Mouse (Mus musculus): ENCODE measurements around the gene G430095P16Rik. TPM values are rescaled to one million over a fixed set of nuclear protein-coding genes. Genes with fewer than 3 reads are reported as not detected.

Gene G430095P16Rik
- polyA plus RNA-seq, 1 experiment from 2014 or later, result 10.0 TPM

DNA sequence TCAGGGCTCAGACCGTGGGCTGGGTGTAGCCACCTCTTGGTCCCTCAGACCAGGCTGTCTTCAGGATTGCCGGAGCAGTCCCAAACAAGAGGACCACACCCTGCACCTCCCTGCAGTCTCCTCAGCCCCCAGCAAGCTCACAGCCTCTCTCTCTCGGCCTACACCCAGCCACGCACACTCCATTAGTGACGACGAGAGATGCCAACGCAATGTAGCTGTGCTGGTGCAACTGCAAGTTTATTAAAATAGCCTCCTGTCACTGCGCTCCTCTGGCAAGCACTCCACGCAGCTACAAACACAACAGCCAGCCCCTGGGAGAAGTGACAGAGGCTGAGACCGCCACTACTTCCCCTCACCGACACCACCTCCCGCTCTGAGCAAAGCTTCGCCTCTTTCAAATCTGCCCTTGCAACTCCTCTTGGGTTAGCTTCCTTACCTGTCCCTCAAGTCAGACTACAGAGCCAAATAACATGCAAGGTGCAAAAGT, 52.3 kb downstream of the G430095P16Rik start:
- ATAC-seq (ENCODE audit: low read depth) (no peak), DNase-seq (no peak)
- H3K4me3 ChIP-seq (replicated peaks), result no peak overlapping the region
- H3K27ac ChIP-seq, result no peak overlapping the region
- peaks cover 100% of the 10 kb centered on the region for H3K27me3 ChIP-seq
- H3K9ac ChIP-seq, result no peak overlapping the region
- no peaks in the 10 kb centered on the region for H3K9me3 ChIP-seq (replicated peaks)
- H3K36me3 ChIP-seq, result no peaks in the 10 kb centered on the region
- H3K4me2 ChIP-seq, result no peak overlapping the region
- 11% methylated on average over 13 of the region's 13 CpGs for WGBS (ENCODE audit: insufficient replicate concordance)
- H3K4me1 ChIP-seq (replicated peaks), result peaks cover 29% of the 10 kb centered on the region

DNA sequence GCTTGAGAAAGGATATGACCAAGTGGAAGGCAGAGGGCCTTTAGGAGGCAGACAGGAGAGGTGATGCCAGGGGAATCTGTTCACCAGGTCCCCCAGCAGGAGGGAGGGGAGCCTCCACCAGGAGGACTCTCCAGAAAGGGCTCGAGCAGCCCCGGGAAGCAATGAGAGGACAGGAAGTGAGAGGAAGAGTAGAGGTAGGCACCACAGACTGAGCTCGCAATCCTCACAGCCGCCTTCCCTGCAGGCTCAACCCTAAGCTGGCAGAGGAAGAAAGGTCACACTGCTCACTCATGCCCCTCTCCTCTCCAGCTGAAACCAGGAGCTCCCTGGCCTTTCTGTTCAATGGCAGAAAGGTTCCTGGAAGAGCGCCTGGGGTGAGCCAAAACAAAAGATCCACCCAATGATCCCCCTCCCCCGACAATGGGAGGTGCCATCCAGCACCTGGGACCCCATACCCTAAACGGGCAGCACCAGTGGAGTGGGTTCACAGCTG, 52.9 kb downstream of the G430095P16Rik start:
- H3K36me3 ChIP-seq, result no peaks in the 10 kb centered on the region
- no peak for ATAC-seq (ENCODE audit: low read depth)
- peaks cover 100% of the 10 kb centered on the region for H3K27me3 ChIP-seq
- H3K4me2 ChIP-seq, result no peak overlapping the region
- DNase-seq, result no peak
- no peak overlapping the region for H3K27ac ChIP-seq
- 15% methylated on average over 7 of the region's 7 CpGs for WGBS (ENCODE audit: insufficient replicate concordance)
- H3K9me3 ChIP-seq (replicated peaks), result no peaks in the 10 kb centered on the region
- H3K9ac ChIP-seq, result no peak overlapping the region
- H3K4me3 ChIP-seq (replicated peaks), result no peak overlapping the region
- H3K4me1 ChIP-seq (replicated peaks), result peaks cover 28% of the 10 kb centered on the region

Other genes starting within 250 kb of the G430095P16Rik start
- 20.5 and 24.1 TPM in 2 replicates for gene Ier2, start 60.2 kb upstream of the G430095P16Rik start, polyA plus RNA-seq (2015; fragmentation: Nextera tagmentation; extraction: Ambion mirVana)
- 45.9 and 46.8 TPM in 2 replicates for gene Trmt1, start 36.7 kb upstream of the G430095P16Rik start, polyA plus RNA-seq (2015; fragmentation: Nextera tagmentation; extraction: Ambion mirVana)
- 6.9 and 7.6 TPM in 2 replicates for gene Nacc1, start 35.1 kb upstream of the G430095P16Rik start, polyA plus RNA-seq (2015; fragmentation: Nextera tagmentation; extraction: Ambion mirVana)
- 61.2 and 61.3 TPM in 2 replicates for gene Lyl1, start 21.6 kb upstream of the G430095P16Rik start, polyA plus RNA-seq (2015; fragmentation: Nextera tagmentation; extraction: Ambion mirVana)
- 2.3 and 3.4 TPM in 2 replicates for gene Nfix, start 77.3 kb downstream of the G430095P16Rik start, polyA plus RNA-seq (2015; fragmentation: Nextera tagmentation; extraction: Ambion mirVana)
- 3.3 and 3.7 TPM in 2 replicates for gene Dand5, start 99.8 kb downstream of the G430095P16Rik start, polyA plus RNA-seq (2015; fragmentation: Nextera tagmentation; extraction: Ambion mirVana)
- gene Gadd45gip1, start 108.5 kb downstream of the G430095P16Rik start, polyA plus RNA-seq (2015; fragmentation: Nextera tagmentation; extraction: Ambion mirVana), result 60.6 and 63.2 TPM in 2 replicates
- 269 and 278 TPM in 2 replicates for gene Rad23a, start 117.7 kb downstream of the G430095P16Rik start, polyA plus RNA-seq (2015; fragmentation: Nextera tagmentation; extraction: Ambion mirVana)
- 511 and 613 TPM in 2 replicates for gene Calr, start 123.9 kb downstream of the G430095P16Rik start, polyA plus RNA-seq (2015; fragmentation: Nextera tagmentation; extraction: Ambion mirVana)
- 82.3 and 83.1 TPM in 2 replicates for gene Farsa, start 134.0 kb downstream of the G430095P16Rik start, polyA plus RNA-seq (2015; fragmentation: Nextera tagmentation; extraction: Ambion mirVana)
- gene Syce2, start 149.1 kb downstream of the G430095P16Rik start, polyA plus RNA-seq (2015; fragmentation: Nextera tagmentation; extraction: Ambion mirVana), result 84.1 and 90.4 TPM in 2 replicates
- 44.7 and 48.6 TPM in 2 replicates for gene Gcdh, start 170.9 kb downstream of the G430095P16Rik start, polyA plus RNA-seq (2015; fragmentation: Nextera tagmentation; extraction: Ambion mirVana)
- 469 and 494 TPM in 2 replicates for gene Klf1, start 178.9 kb downstream of the G430095P16Rik start, polyA plus RNA-seq (2015; fragmentation: Nextera tagmentation; extraction: Ambion mirVana)
- gene Dnase2a, start 185.6 kb downstream of the G430095P16Rik start, polyA plus RNA-seq (2015; fragmentation: Nextera tagmentation; extraction: Ambion mirVana), result 9.3 and 10.4 TPM in 2 replicates
- 0.12 and 0.13 TPM in 2 replicates for gene Mast1, start 214.4 kb downstream of the G430095P16Rik start, polyA plus RNA-seq (2015; fragmentation: Nextera tagmentation; extraction: Ambion mirVana)
- 0.33 and 0.56 TPM in 2 replicates for gene Rtbdn, start 224.0 kb downstream of the G430095P16Rik start, polyA plus RNA-seq (2015; fragmentation: Nextera tagmentation; extraction: Ambion mirVana)
- not detected in 2 replicates for gene Gm49661, start 246.4 kb downstream of the G430095P16Rik start, polyA plus RNA-seq (2015; fragmentation: Nextera tagmentation; extraction: Ambion mirVana)
- 1,982 and 2,114 TPM in 2 replicates for gene Prdx2, start 246.6 kb downstream of the G430095P16Rik start, polyA plus RNA-seq (2015; fragmentation: Nextera tagmentation; extraction: Ambion mirVana)
- gene Rnaseh2a, start 246.8 kb downstream of the G430095P16Rik start, polyA plus RNA-seq (2015; fragmentation: Nextera tagmentation; extraction: Ambion mirVana), result 130 TPM in 2 replicates